Mouse (Mus musculus) heart, postnatal 0 days (tissue): Measurements from ENCODE around the gene Togaram2. TPM values are rescaled to one million over a fixed set of nuclear protein-coding genes. Genes with fewer than 3 reads are reported as not detected.
A peak's percentile ranks its signal among the peaks of the same experiment; 100 is the strongest.

Source experiments
- ATAC-seq: fragments of 200-750 bp; cut with Nextera tagmentation; 2 replicates; pipeline ENCODE4 v1.8.0; 2017; ENCODE audit warnings: low read depth, moderate number of reproducible peaks, moderate library complexity; ENCODE audit not compliant: insufficient read depth
- DNase-seq: peaks from one replicate; pipeline ENCODE4 v3.0.0-alpha.2; 2016; ENCODE audit warnings: low spot score
- H3K27ac ChIP-seq: fragments of 300-500 bp; sonication (generic); 2 replicates; pipeline ENCODE4 v1.5.1; 2014; ENCODE audit warnings: low read depth, mild to moderate bottlenecking
- H3K27me3 ChIP-seq: fragments of 300-500 bp; sonication (generic); 2 replicates; pipeline ENCODE4 v1.6.1; 2014; ENCODE audit warnings: low read length, mixed read lengths; ENCODE audit not compliant: control insufficient read depth, insufficient read depth
- H3K36me3 ChIP-seq: fragments of 300-500 bp; sonication (generic); replicated peaks from 2 replicates; pipeline ENCODE4 v1.6.1; 2014; ENCODE audit warnings: low read length, mixed read lengths; ENCODE audit not compliant: control insufficient read depth, insufficient read depth
- H3K4me1 ChIP-seq: fragments of 300-500 bp; sonication (generic); 2 replicates; pipeline ENCODE4 v1.6.1; 2014; ENCODE audit warnings: antibody characterized with exemption; ENCODE audit not compliant: control insufficient read depth, insufficient read depth
- H3K4me2 ChIP-seq: fragments of 300-500 bp; sonication (generic); 2 replicates; pipeline ENCODE4 v1.6.1; 2014; ENCODE audit warnings: low read depth, mild to moderate bottlenecking, low read length, moderate library complexity
- H3K4me3 ChIP-seq: fragments of 300-500 bp; sonication (generic); 2 replicates; pipeline ENCODE4 v1.5.1; 2014; ENCODE audit warnings: low read depth, low read length
- H3K9ac ChIP-seq: fragments of 300-500 bp; sonication (generic); replicated peaks from 2 replicates; pipeline ENCODE4 v1.6.1; 2014; ENCODE audit warnings: low read depth, low read length, mixed read lengths
- H3K9me3 ChIP-seq: fragments of 300-500 bp; sonication (generic); replicated peaks from 2 replicates; pipeline ENCODE4 v1.6.1; 2016; ENCODE audit warnings: low read length; ENCODE audit not compliant: control insufficient read depth
- CTCF ChIP-seq: IDR thresholded peaks from 2 replicates; pipeline ENCODE4 v1.5.1; 2016; ENCODE audit warnings: antibody characterized with exemption, control low read depth, low read depth
- EP300 ChIP-seq: IDR thresholded peaks from 2 replicates; pipeline ENCODE4 v1.6.1; 2016; ENCODE audit warnings: antibody characterized with exemption, low read depth
- WGBS: fragments of 180-500 bp; shearing (Covaris S2); extraction: QIAGEN DNeasy Blood & Tissue Kit; methylation state at CpG from one replicate; pipeline ENCODE4 v1.1.7; 2014; 5-methylcytosine and 5-hydroxymethylcytosine counted together
- polyA plus RNA-seq: library from polyadenylated mRNA; unstranded; fragments of >200 nt; fragmentation: Nextera tagmentation; extraction: Ambion mirVana; gene quantifications from 2 replicates; pipeline ENCODE4 v1.2.1, GENCODE M21; 2015
- total RNA-seq: library from RNA; depleted of rRNA; stranded (reverse); fragments of >200 nt; gene quantifications from 2 replicates; pipeline ENCODE4 v1.2.3, GENCODE M21; 2014; ENCODE audit warnings: low replicate concordance

The Togaram2 gene
- total and polyA plus RNA-seq, 2 experiments from 2014 or later: 0.46 to 1.1 TPM

DNA sequence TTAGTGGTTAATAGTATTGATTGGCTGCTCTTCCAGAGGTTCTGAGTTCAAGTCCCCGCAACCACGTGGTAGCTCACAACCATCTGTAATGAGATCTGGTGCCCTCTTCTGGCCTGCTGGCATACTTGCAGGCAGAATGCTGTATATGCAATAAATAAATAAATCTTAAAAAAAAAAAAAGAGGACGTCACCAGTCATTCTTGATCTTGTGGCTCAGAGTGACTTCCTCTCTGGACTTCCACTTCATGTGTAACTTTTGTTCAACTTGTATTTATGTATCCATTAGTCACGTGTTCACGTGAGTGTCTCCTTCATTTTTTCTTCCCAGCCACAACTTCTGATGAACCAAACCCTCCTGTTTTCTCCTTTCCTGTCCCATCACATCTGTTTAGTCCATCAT, 3.5 kb upstream of the Togaram2 start:
- TF ChIP-seq CTCF (no peak), EP300 (no peak)
- no peak for DNase-seq
- H3K27me3 ChIP-seq: no peaks in the 10 kb centered on the region
- WGBS: 78% methylated on average over 5 of the region's 5 CpGs
- no peak overlapping the region for H3K4me2 ChIP-seq
- no peaks in the 10 kb centered on the region for H3K36me3 ChIP-seq
- H3K9ac ChIP-seq: no peak overlapping the region
- H3K9me3 ChIP-seq: no peaks in the 10 kb centered on the region
- H3K27ac ChIP-seq: no peak overlapping the region
- H3K4me3 ChIP-seq: no peak overlapping the region
- no peak for ATAC-seq
- H3K4me1 ChIP-seq: 0 out of 2 replicates have a peak, but pooled peaks cover 5% of the 10 kb centered on the region

DNA sequence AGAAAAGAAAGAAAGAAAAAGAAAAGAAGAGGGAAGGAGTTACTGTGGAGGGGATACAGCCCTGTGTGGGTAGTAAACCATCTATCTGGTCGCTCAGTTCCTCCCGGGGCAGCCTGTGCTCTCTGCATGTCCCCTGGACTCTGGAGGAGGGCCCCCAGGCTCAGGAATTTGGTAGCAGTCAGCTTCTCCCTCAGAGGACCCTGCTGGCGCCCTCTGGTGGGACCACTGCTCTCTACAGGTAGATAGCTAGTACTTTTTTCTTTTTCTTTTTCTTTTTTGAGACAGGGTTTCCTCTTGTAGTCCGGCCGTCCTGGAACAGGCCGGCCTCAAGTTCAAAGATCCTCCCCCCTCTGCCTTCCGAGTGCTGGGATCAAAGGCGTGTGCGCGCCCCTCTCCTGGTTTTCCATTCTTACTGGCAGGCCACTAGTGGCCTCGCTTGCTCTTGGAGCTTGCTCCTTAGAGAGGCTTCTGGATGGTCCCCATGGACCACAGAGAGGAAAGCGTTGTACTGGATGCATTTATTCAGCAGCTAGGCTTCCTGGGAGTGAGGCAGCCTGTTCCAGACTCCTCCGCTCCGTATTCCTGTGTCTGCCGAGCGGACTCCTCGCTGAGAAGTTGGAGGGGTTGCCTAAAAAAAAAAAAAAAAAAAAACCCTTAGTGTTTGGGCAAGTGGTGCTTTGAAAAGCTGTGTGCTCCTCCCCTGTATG, 1.1 kb upstream of the Togaram2 start:
- H3K4me2 ChIP-seq: no peak overlapping the region
- ATAC-seq: no peak
- 0 out of 2 replicates have a peak, but pooled peaks cover 6% of the 10 kb centered on the region for H3K4me1 ChIP-seq
- H3K36me3 ChIP-seq: no peaks in the 10 kb centered on the region
- no peak for DNase-seq
- no peaks in the 10 kb centered on the region for H3K27me3 ChIP-seq
- no peak overlapping the region for H3K4me3 ChIP-seq
- H3K9ac ChIP-seq: no peak overlapping the region
- WGBS: 54% methylated on average over 17 of the region's 17 CpGs
- no peaks in the 10 kb centered on the region for H3K9me3 ChIP-seq
- TF ChIP-seq EP300 (no peak), CTCF (peak; percentile 45)
- H3K27ac ChIP-seq: no peak overlapping the region

DNA sequence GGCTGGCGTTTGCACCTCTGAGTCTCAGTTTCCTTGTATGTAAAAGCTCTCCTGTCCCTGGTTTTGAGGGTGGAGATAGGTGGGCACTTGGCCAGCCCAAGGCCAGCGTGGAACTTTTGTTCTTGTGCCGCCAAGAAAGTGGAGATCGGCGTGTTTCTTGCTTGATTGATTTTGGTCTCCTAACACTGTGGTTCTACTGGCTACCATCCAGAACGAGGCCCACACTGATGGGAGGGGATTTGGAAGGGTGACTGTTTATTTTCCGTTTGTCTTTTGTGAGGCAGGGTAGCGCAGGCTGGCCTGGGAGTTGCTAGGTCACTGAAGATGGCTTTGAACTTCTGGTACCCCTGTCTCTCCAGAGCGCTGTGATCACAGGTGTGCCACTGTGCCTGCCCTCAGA, 875 bp downstream of the Togaram2 start:
- DNase-seq: no peak
- Histone ChIP-seq H3K9me3 (no peaks in the 10 kb centered on the region), H3K4me3 (no peak overlapping the region), H3K36me3 (no peaks in the 10 kb centered on the region), H3K4me1 (0 out of 2 replicates have a peak, but pooled peaks cover 6% of the 10 kb centered on the region), H3K4me2 (no peak overlapping the region), H3K27me3 (no peaks in the 10 kb centered on the region), H3K27ac (no peak overlapping the region), H3K9ac (no peak overlapping the region)
- 71% methylated on average over 9 of the region's 9 CpGs for WGBS
- TF ChIP-seq CTCF: no peak
- TF ChIP-seq EP300: no peak
- no peak for ATAC-seq

DNA sequence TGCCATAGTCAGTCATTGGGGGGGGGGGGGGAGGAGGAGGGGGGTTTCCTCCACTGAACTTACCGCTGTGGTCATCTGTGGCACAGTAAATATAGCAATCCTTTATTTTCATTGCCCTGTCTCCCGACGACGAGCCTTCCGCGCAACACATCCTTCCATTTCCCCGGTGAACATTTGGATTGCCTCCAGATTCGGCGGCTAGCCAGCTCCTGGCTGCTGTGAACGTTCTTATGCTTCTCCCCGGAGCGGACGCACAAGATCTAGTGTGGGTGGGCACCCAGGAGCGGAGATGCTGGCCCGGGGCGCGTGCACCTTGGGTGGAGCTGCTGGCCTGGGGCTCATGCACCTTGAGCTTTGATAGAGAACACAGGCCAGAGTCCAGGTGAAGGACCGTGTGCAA, 1.8 kb downstream of the Togaram2 start:
- DNase-seq (no peak), ATAC-seq (no peak)
- Histone ChIP-seq H3K27me3 (no peaks in the 10 kb centered on the region), H3K4me3 (no peak overlapping the region), H3K27ac (no peak overlapping the region), H3K36me3 (no peaks in the 10 kb centered on the region), H3K9ac (no peak overlapping the region), H3K4me1 (0 out of 2 replicates have a peak, but pooled peaks cover 6% of the 10 kb centered on the region), H3K9me3 (no peaks in the 10 kb centered on the region), H3K4me2 (peak overlapping the region; percentile 15; the same call in 1 of the 2 replicates)
- 54% methylated on average over 18 of the region's 18 CpGs for WGBS
- TF ChIP-seq CTCF: no peak
- no peak for TF ChIP-seq EP300

DNA sequence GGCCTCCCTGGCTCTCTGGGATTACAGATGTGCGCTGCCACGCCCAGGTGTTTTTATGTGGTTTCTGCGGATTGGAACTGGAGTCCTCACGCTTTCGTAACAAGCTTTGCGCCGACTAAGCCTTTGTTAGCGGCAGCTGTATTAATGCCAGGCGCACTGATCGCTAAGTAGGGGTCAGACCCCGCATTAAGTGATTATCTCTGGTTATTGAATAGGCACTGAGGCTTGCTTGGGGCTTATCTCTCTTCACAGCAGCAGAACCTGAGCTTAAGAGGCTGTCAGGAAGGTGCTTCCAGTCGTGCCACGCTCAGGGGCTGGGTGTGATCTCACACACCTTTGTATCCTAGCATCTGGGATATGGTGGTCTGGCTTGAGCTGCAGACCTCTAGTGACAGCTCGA, 8.6 kb downstream of the Togaram2 start:
- ATAC-seq: no peak
- Histone ChIP-seq H3K9ac (no peak overlapping the region), H3K9me3 (no peaks in the 10 kb centered on the region), H3K27me3 (no peaks in the 10 kb centered on the region), H3K4me3 (no peak overlapping the region), H3K4me1 (no peaks in the 10 kb centered on the region), H3K27ac (no peak overlapping the region), H3K36me3 (no peaks in the 10 kb centered on the region), H3K4me2 (no peak overlapping the region)
- TF ChIP-seq EP300: no peak
- no peak for DNase-seq
- WGBS: 70% methylated on average over 14 of the region's 14 CpGs

DNA sequence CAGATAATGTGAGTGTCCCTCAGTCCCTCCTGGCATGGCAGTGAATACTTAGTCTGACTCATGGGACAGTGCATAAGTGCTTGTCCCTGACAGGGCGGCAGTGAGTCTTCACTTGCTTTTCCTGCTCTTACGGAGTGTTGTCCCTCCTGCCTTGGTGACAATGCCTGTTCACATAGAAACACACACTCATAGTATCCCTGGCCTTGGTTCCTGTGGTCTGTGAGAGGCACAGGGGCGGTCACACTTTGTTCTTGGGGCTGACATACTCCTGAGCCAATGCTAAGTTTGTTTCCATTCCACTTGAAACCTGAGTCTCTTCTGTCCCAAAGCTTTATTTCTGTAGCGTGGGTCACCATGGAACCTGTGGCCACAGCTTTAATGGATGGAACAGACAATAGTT, 9.3 kb downstream of the Togaram2 start:
- 91% methylated on average over 4 of the region's 4 CpGs for WGBS
- Histone ChIP-seq H3K27ac (no peak overlapping the region), H3K36me3 (no peaks in the 10 kb centered on the region), H3K4me1 (no peaks in the 10 kb centered on the region), H3K4me3 (no peak overlapping the region), H3K9me3 (no peaks in the 10 kb centered on the region), H3K4me2 (no peak overlapping the region), H3K27me3 (no peaks in the 10 kb centered on the region), H3K9ac (no peak overlapping the region)
- ATAC-seq: no peak
- no peak for TF ChIP-seq CTCF
- no peak for TF ChIP-seq EP300
- DNase-seq: no peak
